Mouse (Mus musculus): ENCODE data around the gene Ptch2. TPM values are rescaled to one million over a fixed set of nuclear protein-coding genes. Genes with fewer than 3 reads are reported as not detected.

The Ptch2 gene
- total RNA-seq, 1 experiment, result 28.2 TPM

DNA sequence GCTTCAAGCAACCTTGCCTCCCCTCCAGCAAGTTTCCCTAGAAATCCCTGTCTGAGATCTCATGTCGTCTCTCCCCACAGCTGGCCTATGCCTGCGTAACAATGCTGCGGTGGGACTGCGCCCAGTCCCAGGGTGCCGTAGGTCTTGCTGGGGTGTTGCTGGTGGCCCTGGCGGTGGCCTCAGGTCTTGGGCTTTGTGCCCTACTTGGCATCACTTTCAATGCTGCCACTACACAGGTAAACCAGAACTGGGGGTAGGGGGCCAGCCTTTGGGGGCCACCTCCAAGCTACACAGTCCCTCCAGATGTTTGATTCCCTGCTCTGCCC, 12.6 kb downstream of the Ptch2 start:
- peaks cover 39% of the 10 kb centered on the region for H3K36me3 ChIP-seq (ENCODE audit: control insufficient read depth, insufficient read depth, low read length, poor library complexity, severe bottlenecking)
- no peak for TF ChIP-seq MAFK (IDR thresholded peaks at IDR 0.05; ENCODE audit: insufficient read depth, low read depth, low read length)
- in situ Hi-C loops (cut with MboI; ENCODE audit: low sequenced_read_pairs in 2 of 2, unreplicated experiment in 2 of 2), result no loop called here

DNA sequence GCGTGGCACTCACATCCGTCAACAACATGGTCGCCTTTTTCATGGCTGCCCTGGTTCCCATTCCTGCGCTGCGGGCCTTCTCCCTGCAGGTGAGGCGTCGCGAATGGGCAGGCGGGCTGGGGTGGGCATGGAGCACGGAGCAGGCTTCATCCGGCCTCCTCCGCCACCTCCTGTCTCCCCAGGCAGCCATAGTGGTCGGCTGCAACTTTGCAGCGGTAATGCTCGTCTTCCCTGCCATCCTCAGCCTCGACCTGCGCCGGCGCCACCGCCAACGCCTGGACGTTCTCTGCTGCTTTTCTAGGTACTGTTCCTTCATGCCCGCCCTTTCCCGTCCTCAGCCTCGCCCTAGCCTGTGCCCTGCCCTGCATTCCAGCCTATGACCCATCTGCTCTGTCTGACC, 13.5 kb downstream of the Ptch2 start:
- Histone ChIP-seq H3K9me3 (ENCODE audit: control insufficient read depth, insufficient read depth, low read depth, low read length) (no peaks in the 10 kb centered on the region), H3K4me3 (ENCODE audit: insufficient read depth in 1 of 2, low read depth in 1 of 2, low read length in 2 of 2, poor library complexity in 1 of 2, severe bottlenecking in 1 of 2) (peak overlapping the region; percentile 54 to 55), H3K4me1 (ENCODE audit: control insufficient read depth in 2 of 2, insufficient read depth in 2 of 2, low read length in 2 of 2, poor library complexity in 1 of 2) (peaks cover 0 to 41% of the 10 kb centered on the region in 2 experiments; a peak in 2 of 4 replicates), H3K9ac (ENCODE audit: insufficient read depth, low read depth, low read length, poor library complexity, severe bottlenecking) (peak overlapping the region; percentile 32), H3K36me3 (ENCODE audit: control insufficient read depth, insufficient read depth, low read length, poor library complexity, severe bottlenecking) (peaks cover 47% of the 10 kb centered on the region), H3K27ac (ENCODE audit: insufficient read depth, low read depth, low read length, poor library complexity, severe bottlenecking) (no peak overlapping the region)
- no peak for DNase-seq (ENCODE audit: low read depth, low spot score)
- TF ChIP-seq ZC3H11A (IDR thresholded peaks at IDR 0.05; ENCODE audit: borderline replicate concordance, low read depth, low read length) (no peak), ZNF384 (IDR thresholded peaks at IDR 0.05; ENCODE audit: low read depth, low read length) (no peak), HCFC1 (IDR thresholded peaks at IDR 0.05; ENCODE audit: borderline replicate concordance, insufficient read depth, low read length) (no peak), CHD2 (IDR thresholded peaks at IDR 0.05; ENCODE audit: low read depth, low read length) (no peak), MAFK (IDR thresholded peaks at IDR 0.05; ENCODE audit: insufficient read depth, low read depth, low read length) (no peak)
- in situ Hi-C loops (cut with MboI; ENCODE audit: low sequenced_read_pairs in 2 of 2, unreplicated experiment in 2 of 2), result no loop called here

More for the DNA sequence above, 12.6 kb downstream of the Ptch2 start:
- Histone ChIP-seq H3K4me1 (ENCODE audit: control insufficient read depth in 2 of 2, insufficient read depth in 2 of 2, low read length in 2 of 2, poor library complexity in 1 of 2) (peaks cover 0 to 43% of the 10 kb centered on the region in 2 experiments; a peak in 2 of 4 replicates), H3K9ac (ENCODE audit: insufficient read depth, low read depth, low read length, poor library complexity, severe bottlenecking) (no peak overlapping the region), H3K27ac (ENCODE audit: insufficient read depth, low read depth, low read length, poor library complexity, severe bottlenecking) (no peak overlapping the region), H3K9me3 (ENCODE audit: control insufficient read depth, insufficient read depth, low read depth, low read length) (no peaks in the 10 kb centered on the region), H3K4me3 (ENCODE audit: insufficient read depth in 1 of 2, low read depth in 1 of 2, low read length in 2 of 2, poor library complexity in 1 of 2, severe bottlenecking in 1 of 2) (no peak overlapping the region)
- no peak for DNase-seq (ENCODE audit: low read depth, low spot score)

- peaks cover 53% of the 10 kb centered on the region for H3K36me3 ChIP-seq (ENCODE audit: control insufficient read depth, insufficient read depth, low read length, poor library complexity, severe bottlenecking)
- no peaks in the 10 kb centered on the region for H3K9me3 ChIP-seq (ENCODE audit: control insufficient read depth, insufficient read depth, low read depth, low read length)
- peak overlapping the region; percentile 38 to 53; a peak in 2 of 4 replicates for H3K4me3 ChIP-seq (ENCODE audit: insufficient read depth in 1 of 2, low read depth in 1 of 2, low read length in 2 of 2, poor library complexity in 1 of 2, severe bottlenecking in 1 of 2)
- no peak for TF ChIP-seq CHD2 (IDR thresholded peaks at IDR 0.05; ENCODE audit: low read depth, low read length)
- TF ChIP-seq ZC3H11A (IDR thresholded peaks at IDR 0.05; ENCODE audit: borderline replicate concordance, low read depth, low read length), result no peak
- TF ChIP-seq HCFC1 (IDR thresholded peaks at IDR 0.05; ENCODE audit: borderline replicate concordance, insufficient read depth, low read length), result no peak
- TF ChIP-seq MAFK (IDR thresholded peaks at IDR 0.05; ENCODE audit: insufficient read depth, low read depth, low read length), result no peak
- no peak for TF ChIP-seq ZNF384 (IDR thresholded peaks at IDR 0.05; ENCODE audit: low read depth, low read length)
- H3K27ac ChIP-seq (ENCODE audit: insufficient read depth, low read depth, low read length, poor library complexity, severe bottlenecking), result no peak overlapping the region
- in situ Hi-C loops (cut with MboI; ENCODE audit: low sequenced_read_pairs in 2 of 2, unreplicated experiment in 2 of 2), result no loop called here
- no peak overlapping the region for H3K9ac ChIP-seq (ENCODE audit: insufficient read depth, low read depth, low read length, poor library complexity, severe bottlenecking)
- peaks cover 0 to 32% of the 10 kb centered on the region in 2 experiments; a peak in 2 of 4 replicates for H3K4me1 ChIP-seq (ENCODE audit: control insufficient read depth in 2 of 2, insufficient read depth in 2 of 2, low read length in 2 of 2, poor library complexity in 1 of 2)
- DNase-seq (ENCODE audit: low read depth, low spot score), result no peak
These were observed 14.4 kb downstream of the Ptch2 start for GRCm38 (mm10) chr4:117110249-117110648.

- Histone ChIP-seq H3K9ac (ENCODE audit: insufficient read depth, low read depth, low read length, poor library complexity, severe bottlenecking) (no peak overlapping the region), H3K4me1 (ENCODE audit: control insufficient read depth in 2 of 2, insufficient read depth in 2 of 2, low read length in 2 of 2, poor library complexity in 1 of 2) (peaks cover 0 to 25% of the 10 kb centered on the region in 2 experiments; a peak in 1 of 4 replicates), H3K9me3 (ENCODE audit: control insufficient read depth, insufficient read depth, low read depth, low read length) (no peaks in the 10 kb centered on the region), H3K4me3 (ENCODE audit: insufficient read depth in 1 of 2, low read depth in 1 of 2, low read length in 2 of 2, poor library complexity in 1 of 2, severe bottlenecking in 1 of 2) (no peak overlapping the region), H3K27ac (ENCODE audit: insufficient read depth, low read depth, low read length, poor library complexity, severe bottlenecking) (no peak overlapping the region), H3K36me3 (ENCODE audit: control insufficient read depth, insufficient read depth, low read length, poor library complexity, severe bottlenecking) (peaks cover 53% of the 10 kb centered on the region)
- in situ Hi-C loops (cut with MboI; ENCODE audit: low sequenced_read_pairs in 2 of 2, unreplicated experiment in 2 of 2), result no loop called here
- no peak for DNase-seq (ENCODE audit: low read depth, low spot score)
- TF ChIP-seq CHD2 (IDR thresholded peaks at IDR 0.05; ENCODE audit: low read depth, low read length) (no peak), ZC3H11A (IDR thresholded peaks at IDR 0.05; ENCODE audit: borderline replicate concordance, low read depth, low read length) (no peak), HCFC1 (IDR thresholded peaks at IDR 0.05; ENCODE audit: borderline replicate concordance, insufficient read depth, low read length) (no peak), MAFK (IDR thresholded peaks at IDR 0.05; ENCODE audit: insufficient read depth, low read depth, low read length) (no peak), ZNF384 (IDR thresholded peaks at IDR 0.05; ENCODE audit: low read depth, low read length) (no peak)
These were observed 15.1 kb downstream of the Ptch2 start for GRCm38 (mm10) chr4:117110985-117111384.

GRCm38 (mm10) chr4:117113237-117113636, 17.4 kb downstream of the Ptch2 start:
- TF ChIP-seq ZNF384 (IDR thresholded peaks at IDR 0.05; ENCODE audit: low read depth, low read length), result no peak
- TF ChIP-seq HCFC1 (IDR thresholded peaks at IDR 0.05; ENCODE audit: borderline replicate concordance, insufficient read depth, low read length), result no peak
- TF ChIP-seq CHD2 (IDR thresholded peaks at IDR 0.05; ENCODE audit: low read depth, low read length), result no peak
- TF ChIP-seq MAFK (IDR thresholded peaks at IDR 0.05; ENCODE audit: insufficient read depth, low read depth, low read length), result no peak
- TF ChIP-seq ZC3H11A (IDR thresholded peaks at IDR 0.05; ENCODE audit: borderline replicate concordance, low read depth, low read length), result no peak
- Histone ChIP-seq H3K4me1 (ENCODE audit: control insufficient read depth in 2 of 2, insufficient read depth in 2 of 2, low read length in 2 of 2, poor library complexity in 1 of 2) (peaks cover 0 to 18% of the 10 kb centered on the region in 2 experiments; a peak in 1 of 4 replicates), H3K36me3 (ENCODE audit: control insufficient read depth, insufficient read depth, low read length, poor library complexity, severe bottlenecking) (peaks cover 52% of the 10 kb centered on the region), H3K4me3 (ENCODE audit: insufficient read depth in 1 of 2, low read depth in 1 of 2, low read length in 2 of 2, poor library complexity in 1 of 2, severe bottlenecking in 1 of 2) (no peak overlapping the region), H3K9me3 (ENCODE audit: control insufficient read depth, insufficient read depth, low read depth, low read length) (no peaks in the 10 kb centered on the region), H3K9ac (ENCODE audit: insufficient read depth, low read depth, low read length, poor library complexity, severe bottlenecking) (no peak overlapping the region), H3K27ac (ENCODE audit: insufficient read depth, low read depth, low read length, poor library complexity, severe bottlenecking) (no peak overlapping the region)
- in situ Hi-C loops (cut with MboI; ENCODE audit: low sequenced_read_pairs in 2 of 2, unreplicated experiment in 2 of 2), result no loop called here
- DNase-seq (ENCODE audit: low read depth, low spot score), result no peak
